Mouse (Mus musculus) heart, adult 2 months (tissue): ENCODE data around the gene Ggps1. TPM values are rescaled to one million over a fixed set of nuclear protein-coding genes. Genes with fewer than 3 reads are reported as not detected.

Experiments used
- DNase-seq, 2 experiments: peaks; one replicate each; pipeline ENCODE4 v3.0.0; 2021
- H3K27ac ChIP-seq: fragments of 200-600 bp; 2 replicates; pipeline ENCODE4 v1.8.1; 2022
- H3K27me3 ChIP-seq: fragments of 200-500 bp; 2 replicates; pipeline ENCODE4 v1.6.1; 2012; ENCODE audit warnings: mild to moderate bottlenecking, low read length, inconsistent platforms, mixed read lengths; ENCODE audit not compliant: control insufficient read depth, insufficient read depth
- H3K36me3 ChIP-seq: fragments of 200-500 bp; 2 replicates; pipeline ENCODE4 v1.6.1; 2012; ENCODE audit warnings: low read length, inconsistent platforms; ENCODE audit not compliant: control insufficient read depth, insufficient read depth
- H3K4me1 ChIP-seq: fragments of 200-500 bp; 2 replicates; pipeline ENCODE4 v1.6.1; 2011; ENCODE audit warnings: low read length; ENCODE audit not compliant: control insufficient read depth, insufficient read depth
- H3K4me3 ChIP-seq: fragments of 200-600 bp; 2 replicates; pipeline ENCODE4 v1.8.1; 2022
- H3K79me2 ChIP-seq: fragments of 200-500 bp; replicated peaks from 2 replicates; pipeline ENCODE4 v1.6.1; 2012; ENCODE audit warnings: mild to moderate bottlenecking, inconsistent platforms, low read length, moderate library complexity, mixed read lengths; ENCODE audit not compliant: control insufficient read depth, insufficient read depth
- H3K9ac ChIP-seq: fragments of 200-500 bp; 2 replicates; pipeline ENCODE4 v1.6.1; 2012; ENCODE audit warnings: low read depth, mild to moderate bottlenecking, control low read depth, inconsistent platforms, low read length, mixed read lengths
- CTCF ChIP-seq: fragments of 200-600 bp; IDR thresholded peaks from 2 replicates; pipeline ENCODE4 v1.8.1; 2022; ENCODE audit warnings: antibody characterized with exemption, mild to moderate bottlenecking, moderate library complexity
- EP300 ChIP-seq: fragments of 200-500 bp; IDR thresholded peaks from 2 replicates; pipeline ENCODE4 v1.6.1; 2011; ENCODE audit warnings: low read depth, low read length, control low read depth; ENCODE audit not compliant: insufficient read depth
- POLR2A ChIP-seq: fragments of 200-500 bp; IDR thresholded peaks from 2 replicates; pipeline ENCODE4 v1.6.1; 2011; ENCODE audit warnings: mild to moderate bottlenecking, low read depth, low read length, control low read depth; ENCODE audit not compliant: insufficient read depth
- WGBS: fragments of 180-500 bp; shearing (Covaris S2); methylation state at CpG from one replicate; pipeline ENCODE4 v1.1.7; 2018; 5-methylcytosine and 5-hydroxymethylcytosine counted together
- intact Hi-C: fragments of 180-260 bp; cut with DNase I; formaldehyde crosslinking; loops from one replicate; pipeline ENCODE4 v1.15.1; 2025
- long read RNA-seq: library from polyadenylated mRNA; stranded (forward); transcript quantifications from one replicate; pipeline ENCODE4 v2.0.0, GENCODE M21; 2021
- polyA plus RNA-seq: library from polyadenylated mRNA; depleted of rRNA; stranded (reverse); fragments of >200 nt; gene quantifications from 2 replicates; pipeline ENCODE4 v1.2.3, GENCODE M21; 2012; rRNA removed
- total RNA-seq, 2 experiments: library from RNA; stranded (reverse); gene quantifications; 2 replicates each; pipeline ENCODE4 v1.2.3; 2021

Ggps1 gene
- 10 to 100 TPM; 19.2 to 24.2 TPM for total RNA-seq
- polyA plus RNA-seq: 8.2 and 22.5 TPM in 2 replicates
- long read RNA-seq, full-length matches to known transcripts: 11 of 14 reads
- long read RNA-seq, partial matches to known transcripts: 1 of 14 reads
- long read RNA-seq, other reads (novel, unspliced or antisense): 2 of 14 reads

- H3K27ac ChIP-seq: peak within 1 kb of the TSS; percentile 95
- intact Hi-C loops: loop anchor here (1.0 to 10.0 kb wide), 3 partner anchors 23 to 552 kb away; partner anchors contain the start of genes Mrpl32 and Psma2
- peaks cover 5% of the 10 kb centered on the region for H3K4me1 ChIP-seq
- no peak for TF ChIP-seq EP300
- TF ChIP-seq CTCF: no peak
- peak; percentile 98 for TF ChIP-seq POLR2A
- peak; percentile 93 to 98 for DNase-seq
- H3K79me2 ChIP-seq: peaks cover 8% of the 10 kb centered on the region
- no peaks in the 10 kb centered on the region for H3K27me3 ChIP-seq
- H3K4me3 ChIP-seq: peak within 1 kb of the TSS; percentile 87
- H3K36me3 ChIP-seq: peaks cover 24% of the 10 kb centered on the region
- peak within 1 kb of the TSS; percentile 83 for H3K9ac ChIP-seq
- WGBS: under 1% methylated on average over 63 of the region's 64 CpGs
These were observed at the start of gene Ggps1, which contains the start of gene Arid4b for GRCm38 (mm10) chr13:14063013-14063941. Ggps1 (minus strand) TSS chr13:14063488. Arid4b (plus strand) TSS chr13:14063232.

DNA sequence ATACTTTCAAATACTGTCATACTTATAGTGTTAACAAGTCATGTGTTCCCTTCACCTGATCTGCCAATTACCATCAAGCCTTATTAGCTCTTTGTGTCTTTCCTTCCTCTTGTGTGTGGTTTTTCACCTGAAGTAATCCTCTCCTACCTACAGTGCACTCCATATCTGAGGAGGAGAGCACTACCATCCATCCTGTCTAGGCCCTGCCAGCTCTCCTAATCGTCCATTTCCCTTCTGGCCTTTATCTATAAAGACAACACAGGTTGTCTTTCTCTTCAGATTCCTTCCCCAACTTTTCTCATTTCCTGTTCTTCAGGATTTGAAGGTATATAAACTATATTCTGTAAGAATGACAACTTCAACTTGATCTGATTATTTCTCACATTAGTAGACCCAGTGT, 47.9 kb upstream of the Ggps1 start:
- Histone ChIP-seq H3K4me1 (peaks cover 2% of the 10 kb centered on the region), H3K27me3 (no peaks in the 10 kb centered on the region), H3K79me2 (peaks cover 7% of the 10 kb centered on the region), H3K9ac (no peak overlapping the region), H3K27ac (no peak overlapping the region), H3K4me3 (no peak overlapping the region), H3K36me3 (peaks cover 5% of the 10 kb centered on the region)
- no peak for TF ChIP-seq CTCF
- TF ChIP-seq POLR2A: no peak
- TF ChIP-seq EP300: no peak
- no peak for DNase-seq
- intact Hi-C loops: no loop called here
- 10% methylated on average over 1 of the region's 1 CpGs for WGBS

- Histone ChIP-seq H3K4me3 (no peak overlapping the region), H3K36me3 (peaks cover 5% of the 10 kb centered on the region), H3K4me1 (peaks cover 2% of the 10 kb centered on the region), H3K27me3 (no peaks in the 10 kb centered on the region), H3K27ac (no peak overlapping the region), H3K9ac (no peak overlapping the region), H3K79me2 (peaks cover 7% of the 10 kb centered on the region)
- no peak for DNase-seq
- 71% methylated on average over 2 of the region's 2 CpGs for WGBS
- intact Hi-C loops: no loop called here
- TF ChIP-seq EP300 (no peak), CTCF (no peak)
These were observed 47.0 kb upstream of the Ggps1 start for GRCm38 (mm10) chr13:14110154-14110873.

DNA sequence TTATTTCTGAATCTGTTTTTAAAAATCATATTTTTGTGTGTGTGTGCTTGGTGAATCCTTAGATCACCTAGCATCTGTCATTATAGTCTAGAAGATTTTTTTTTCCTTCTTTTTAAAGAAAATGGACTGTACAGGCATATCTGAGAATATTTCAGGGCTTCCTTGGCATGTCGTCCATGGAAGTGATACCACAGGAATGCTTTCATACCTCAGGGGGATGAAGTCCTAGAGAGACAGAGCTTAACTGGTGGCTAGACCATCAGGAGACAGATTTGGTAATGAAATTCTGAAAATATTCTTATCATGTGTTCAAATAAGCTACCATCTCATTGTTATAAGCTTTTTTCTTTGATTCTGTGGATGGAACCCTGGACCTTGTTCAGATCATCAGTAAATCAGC, 39.7 kb upstream of the Ggps1 start:
- 30% methylated on average over 1 of the region's 1 CpGs for WGBS
- no peak for TF ChIP-seq CTCF
- TF ChIP-seq EP300: no peak
- TF ChIP-seq POLR2A: no peak

DNA sequence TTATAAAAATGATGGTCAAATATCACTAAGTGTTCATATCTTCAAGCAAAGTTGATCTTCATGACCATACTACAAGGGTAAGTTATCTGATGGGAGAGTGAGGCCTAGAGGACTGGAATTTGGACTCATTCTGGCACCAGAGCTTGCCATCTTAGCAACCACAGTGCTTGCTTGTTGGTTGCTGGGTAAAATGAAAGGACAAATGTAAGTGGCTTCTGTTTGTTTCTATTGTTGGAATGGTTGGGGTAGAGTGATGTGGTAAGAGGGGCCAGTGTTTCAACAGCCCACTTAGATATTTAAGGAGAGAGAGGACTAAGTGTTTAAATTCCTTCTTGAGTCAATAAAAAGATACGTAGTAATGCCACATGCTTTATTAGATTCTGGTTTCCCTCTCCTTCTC, 25.4 kb upstream of the Ggps1 start:
- Histone ChIP-seq H3K4me1 (peaks cover 4% of the 10 kb centered on the region), H3K9ac (no peak overlapping the region), H3K79me2 (peaks cover 2% of the 10 kb centered on the region; the same call in 1 of the 2 replicates), H3K4me3 (no peak overlapping the region), H3K27me3 (no peaks in the 10 kb centered on the region), H3K36me3 (peaks cover 7% of the 10 kb centered on the region), H3K27ac (no peak overlapping the region; the same call in 1 of the 2 replicates)
- DNase-seq: peak in 1 of 2 experiments; percentile 17
- intact Hi-C loops: no loop called here
- 44% methylated on average over 1 of the region's 1 CpGs for WGBS
- TF ChIP-seq EP300 (no peak), POLR2A (no peak), CTCF (no peak)

More for the DNA sequence above, 39.7 kb upstream of the Ggps1 start:
- intact Hi-C loops: no loop called here
- Histone ChIP-seq H3K4me3 (no peak overlapping the region), H3K27me3 (no peaks in the 10 kb centered on the region), H3K79me2 (no peaks in the 10 kb centered on the region), H3K27ac (no peak overlapping the region), H3K4me1 (peaks cover 4% of the 10 kb centered on the region), H3K9ac (no peak overlapping the region), H3K36me3 (peaks cover 18% of the 10 kb centered on the region)
- no peak for DNase-seq
